Mouse (Mus musculus) layer of hippocampus, adult 2 months (tissue): ENCODE results near the gene Gjc2. TPM values are rescaled to one million over a fixed set of nuclear protein-coding genes. Genes with fewer than 3 reads are reported as not detected.

ENCODE experiments used
- DNase-seq, 2 experiments: peaks; one replicate each; pipeline ENCODE4 v3.0.0; 2022; ENCODE audit warnings: low spot score in 2 of 2
- H3K27ac ChIP-seq: fragments of 200-600 bp; 2 replicates; pipeline ENCODE4 v1.8.1; 2022
- H3K4me3 ChIP-seq: fragments of 200-600 bp; 2 replicates; pipeline ENCODE4 v1.8.1; 2022; ENCODE audit warnings: mild to moderate bottlenecking
- CTCF ChIP-seq: fragments of 200-600 bp; conservative IDR thresholded peaks from 2 replicates; pipeline ENCODE4 v1.8.1; 2022; ENCODE audit warnings: antibody characterized with exemption, mild to moderate bottlenecking, moderate library complexity
- total RNA-seq, 2 experiments: library from RNA; stranded (reverse); gene quantifications; 2 replicates each; pipeline ENCODE4 v1.2.3; 2021

Gene Gjc2
- total RNA-seq, 2 experiments from 2014 or later = 10.2 to 10.8 TPM

DNA sequence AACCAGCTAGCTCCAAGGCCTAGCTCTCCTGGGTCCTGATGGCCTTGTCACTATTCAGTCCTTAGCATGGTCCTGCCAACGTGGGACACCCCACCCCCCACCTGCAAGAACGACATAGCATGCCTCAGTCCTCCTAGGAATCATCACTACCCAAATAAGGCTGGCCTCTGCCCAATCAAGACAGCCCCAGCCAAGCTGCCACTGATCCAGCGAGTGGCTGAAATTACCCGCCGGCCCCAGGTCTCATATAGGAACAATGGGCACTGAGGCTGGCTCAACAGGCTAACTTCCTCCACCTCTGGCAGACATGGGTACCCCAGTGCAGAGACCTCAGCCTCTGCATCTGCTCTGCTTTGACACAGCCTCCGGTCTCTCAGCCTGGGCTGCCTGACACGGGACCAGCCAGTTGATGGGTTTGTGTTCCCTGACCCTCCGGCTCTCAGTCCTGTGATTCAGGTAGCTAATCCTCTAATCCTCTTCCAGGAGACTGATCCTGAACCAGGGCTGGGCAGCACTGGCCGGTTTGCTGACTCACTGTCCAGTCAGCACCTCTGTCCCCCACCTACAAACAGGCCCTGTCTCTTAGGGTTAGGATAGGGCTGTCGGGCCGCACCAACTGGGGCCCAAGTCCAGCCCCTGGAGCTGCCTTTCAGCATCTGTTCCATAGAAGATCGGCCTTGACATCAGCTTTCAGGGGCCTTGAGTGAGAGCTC is 45.9 kb downstream of the Gjc2 start:
- TF ChIP-seq CTCF = no peak
- DNase-seq = no peak
- H3K4me3 ChIP-seq = no peak overlapping the region
- no peak overlapping the region for H3K27ac ChIP-seq

- TF ChIP-seq CTCF = no peak
- Histone ChIP-seq H3K4me3 (peak within 1 kb of the TSS; percentile 33; the same call in 1 of the 2 replicates), H3K27ac (no peak within 1 kb of the TSS)
- no peak for DNase-seq
These were observed 47.0 kb downstream of the Gjc2 start, which contains the start of gene Obscn for GRCm38 (mm10) chr11:59135904-59136452. Gene Obscn, minus strand, starts transcription at chr11:59136402.

- peak overlapping the region; percentile 33; the same call in 1 of the 2 replicates for H3K4me3 ChIP-seq
These were observed 47.8 kb downstream of the Gjc2 start for GRCm38 (mm10) chr11:59135051-59135820.

DNA sequence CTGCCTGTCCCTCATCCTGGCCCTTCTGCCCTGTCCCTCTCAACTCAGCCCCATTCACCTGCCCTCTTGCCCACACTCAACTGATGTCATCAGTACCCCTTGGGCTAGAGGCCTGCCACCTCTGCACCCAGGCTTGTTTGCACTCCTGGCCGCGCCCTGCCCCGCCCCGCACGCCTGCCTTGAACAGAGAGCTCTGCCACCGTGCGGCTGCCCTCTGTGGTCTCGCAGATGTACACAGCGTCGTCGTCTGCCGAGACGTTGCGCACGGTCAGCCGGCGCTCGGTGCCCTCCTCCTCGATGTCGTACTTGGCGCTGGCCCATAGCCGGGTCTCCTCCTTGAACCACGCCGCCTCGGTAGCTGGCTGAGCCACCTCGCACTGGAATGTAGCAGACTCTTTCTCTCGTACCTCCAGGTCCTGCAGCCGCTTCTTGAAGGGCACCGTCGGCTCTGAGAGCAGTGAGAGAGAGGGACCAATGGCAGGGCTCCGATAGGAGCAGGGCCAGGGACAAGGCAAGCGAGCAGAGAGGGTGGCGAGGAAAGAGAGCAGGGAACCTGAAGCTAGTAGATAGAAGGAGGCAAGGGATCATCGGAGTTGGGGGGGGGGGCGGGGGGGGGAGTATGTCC is 48.5 kb downstream of the Gjc2 start:
- Histone ChIP-seq H3K27ac (no peak overlapping the region), H3K4me3 (no peak overlapping the region)
- TF ChIP-seq CTCF = peak; percentile 16; the same call in 1 of the 2 replicates
- DNase-seq = no peak

More at GRCm38 (mm10) chr11:59135051-59135820, 47.8 kb downstream of the Gjc2 start:
- no peak for TF ChIP-seq CTCF
- no peak overlapping the region for H3K27ac ChIP-seq
- DNase-seq = no peak

GRCm38 (mm10) chr11:59132065-59132464 is 50.9 kb downstream of the Gjc2 start:
- H3K27ac ChIP-seq = no peak overlapping the region
- no peak for TF ChIP-seq CTCF
- no peak for DNase-seq
- H3K4me3 ChIP-seq = no peak overlapping the region

DNA sequence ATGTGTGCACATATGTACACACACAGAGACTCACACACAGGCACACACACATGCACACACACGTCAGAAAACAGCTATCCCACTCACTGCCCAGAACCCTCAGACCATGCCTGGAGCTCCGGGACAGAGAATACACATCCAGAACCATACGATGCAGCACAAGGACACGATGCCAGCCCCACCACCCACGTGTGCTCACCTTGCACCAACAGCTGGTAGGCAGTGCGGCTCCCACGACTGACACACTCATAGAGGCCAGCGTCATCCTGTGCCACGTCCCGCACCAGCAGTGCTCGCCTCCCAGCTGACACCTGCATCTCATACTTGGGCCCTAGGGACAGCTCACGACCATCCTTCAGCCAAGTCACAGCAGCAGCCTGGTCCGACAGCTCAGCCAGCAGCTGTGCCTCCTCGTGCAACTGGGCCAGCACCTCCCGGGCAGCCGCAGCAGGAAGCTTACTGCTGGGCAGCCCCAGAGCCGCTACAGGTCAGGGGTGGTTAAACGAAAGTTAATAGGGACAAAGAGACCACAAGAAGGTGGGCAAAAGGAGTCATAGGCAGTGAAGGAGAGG is 51.6 kb downstream of the Gjc2 start:
- Histone ChIP-seq H3K4me3 (no peak overlapping the region), H3K27ac (no peak overlapping the region)
- TF ChIP-seq CTCF = no peak

DNA sequence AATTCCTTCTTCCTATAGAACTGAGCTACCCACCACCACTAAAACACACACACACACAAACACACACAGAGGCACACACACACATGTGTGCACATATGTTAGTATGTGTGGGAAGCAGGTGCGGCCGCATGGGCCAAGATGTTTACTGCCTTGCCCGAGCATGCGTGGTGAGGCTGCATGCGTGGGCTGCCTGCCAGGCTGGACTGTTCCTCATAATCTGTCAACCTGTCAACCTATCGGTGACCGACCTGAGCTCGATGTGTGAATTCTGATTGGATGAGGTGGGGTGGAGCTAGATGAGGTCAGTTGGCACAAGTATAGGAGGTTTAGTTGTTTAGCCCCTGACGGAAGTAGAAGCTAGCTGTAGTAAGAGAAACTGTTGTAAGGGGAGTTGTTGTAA is 52.2 kb downstream of the Gjc2 start:
- TF ChIP-seq CTCF = no peak
- no peak for DNase-seq
- no peak overlapping the region for H3K27ac ChIP-seq
- H3K4me3 ChIP-seq = no peak overlapping the region

More for the DNA sequence above, 51.6 kb downstream of the Gjc2 start:
- no peak for DNase-seq

Other genes starting within 250 kb of the Gjc2 start
- 100 to 1,000 TPM; 462 to 508 TPM for gene Rnf187, start 244.3 kb downstream of the Gjc2 start, total RNA-seq
- gene Hist3h2ba, start 234.3 kb downstream of the Gjc2 start, total RNA-seq = 100 to 1,000 TPM in 1 of 2 experiments, 10 to 100 TPM in 1; 91.3 to 103 TPM
- 10 to 100 TPM; 66.0 to 69.3 TPM for gene Hist3h2a, start 228.5 kb downstream of the Gjc2 start, total RNA-seq
- 1 to 10 TPM; 5.3 to 6.5 TPM for gene Trim17, start 228.5 kb downstream of the Gjc2 start, total RNA-seq
- gene Trim11, start 205.1 kb downstream of the Gjc2 start, total RNA-seq = 10 to 100 TPM; 32.5 to 35.5 TPM
- gene Obscn, start 46.8 kb downstream of the Gjc2 start, total RNA-seq = 1 to 10 TPM; 1.2 to 1.5 TPM
- gene Iba57, start 19.5 kb downstream of the Gjc2 start, total RNA-seq = 1 to 10 TPM; 7.8 to 8.7 TPM
- gene Guk1, start 9.0 kb upstream of the Gjc2 start, total RNA-seq = 100 to 1,000 TPM; 134 to 136 TPM
- gene Mrpl55, start 19.3 kb upstream of the Gjc2 start, total RNA-seq = 10 to 100 TPM; 37.3 to 39.3 TPM
- 10 to 100 TPM; 21.6 to 22.3 TPM for gene 2310033P09Rik, start 25.1 kb upstream of the Gjc2 start, total RNA-seq
- 100 to 1,000 TPM; 498 to 523 TPM for gene Arf1, start 45.1 kb upstream of the Gjc2 start, total RNA-seq
- gene Wnt3a, start 107.5 kb upstream of the Gjc2 start, total RNA-seq = under 1 TPM in 1 of 2 experiments, not detected in 1; 0.13 TPM
- gene Wnt9a, start 123.7 kb upstream of the Gjc2 start, total RNA-seq = 1 to 10 TPM; 3.8 TPM
- not detected for gene Prss38, start 192.4 kb upstream of the Gjc2 start, total RNA-seq